Mouse (Mus musculus): Measurements from ENCODE around the gene Arhgap15. TPM values are rescaled to one million over a fixed set of nuclear protein-coding genes. Genes with fewer than 3 reads are reported as not detected.

Arhgap15 gene
- polyA plus RNA-seq, 1 experiment from 2014 or later = 1.4 TPM

DNA sequence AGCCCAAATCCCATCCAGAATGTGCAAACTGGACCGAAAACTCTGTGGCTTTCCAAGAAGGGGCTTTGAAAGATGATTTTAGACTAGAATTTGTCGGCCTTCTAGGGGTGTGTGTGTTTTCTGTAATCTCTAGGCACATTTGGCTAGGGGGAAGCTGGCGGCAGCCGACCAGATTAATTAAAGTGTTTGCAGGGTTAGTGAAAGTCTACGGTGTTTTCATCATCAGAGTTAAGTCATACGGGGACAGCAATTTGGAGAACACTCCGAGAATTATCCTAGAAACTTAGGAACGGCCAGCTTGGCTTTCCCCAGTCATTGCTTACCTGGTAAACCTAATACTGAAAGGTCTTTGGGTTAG lies 356.6 kb downstream of the Arhgap15 start:
- Histone ChIP-seq H3K27me3 (no peaks in the 10 kb centered on the region), H3K36me3 (no peaks in the 10 kb centered on the region), H3K27ac (no peak overlapping the region), H3K9ac (no peak overlapping the region), H3K4me1 (peaks cover 10% of the 10 kb centered on the region), H3K9me3 (replicated peaks) (no peaks in the 10 kb centered on the region), H3K4me2 (replicated peaks) (no peak overlapping the region), H3K4me3 (no peak overlapping the region)
- ATAC-seq (ENCODE audit: low FRiP score) = no peak
- 77% methylated on average over 8 of the region's 8 CpGs for WGBS

DNA sequence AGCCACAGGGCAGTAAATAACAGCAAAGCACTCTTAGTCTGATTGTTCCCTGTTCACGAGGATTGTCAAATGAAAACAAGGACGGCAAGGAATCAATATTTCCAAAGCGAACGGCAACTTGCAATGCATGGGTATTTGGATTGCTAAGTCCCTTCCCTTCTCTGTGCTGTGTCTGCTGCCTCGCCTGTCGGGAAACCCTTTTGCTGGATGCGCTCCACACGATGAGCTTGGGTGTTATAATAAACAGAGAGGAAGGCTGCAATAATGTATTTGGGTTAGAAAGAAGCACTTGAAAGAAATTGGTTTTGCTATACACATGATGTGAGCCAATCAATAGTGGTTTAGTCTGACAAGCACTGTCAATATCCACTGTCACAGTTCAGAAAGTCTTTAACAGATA lies 357.7 kb downstream of the Arhgap15 start:
- Histone ChIP-seq H3K27me3 (no peaks in the 10 kb centered on the region), H3K4me1 (peaks cover 10% of the 10 kb centered on the region), H3K9ac (no peak overlapping the region), H3K9me3 (replicated peaks) (no peaks in the 10 kb centered on the region), H3K27ac (no peak overlapping the region), H3K36me3 (no peaks in the 10 kb centered on the region), H3K4me3 (no peak overlapping the region), H3K4me2 (replicated peaks) (no peak overlapping the region)
- 92% methylated on average over 8 of the region's 8 CpGs for WGBS
- ATAC-seq (ENCODE audit: low FRiP score) = no peak

DNA sequence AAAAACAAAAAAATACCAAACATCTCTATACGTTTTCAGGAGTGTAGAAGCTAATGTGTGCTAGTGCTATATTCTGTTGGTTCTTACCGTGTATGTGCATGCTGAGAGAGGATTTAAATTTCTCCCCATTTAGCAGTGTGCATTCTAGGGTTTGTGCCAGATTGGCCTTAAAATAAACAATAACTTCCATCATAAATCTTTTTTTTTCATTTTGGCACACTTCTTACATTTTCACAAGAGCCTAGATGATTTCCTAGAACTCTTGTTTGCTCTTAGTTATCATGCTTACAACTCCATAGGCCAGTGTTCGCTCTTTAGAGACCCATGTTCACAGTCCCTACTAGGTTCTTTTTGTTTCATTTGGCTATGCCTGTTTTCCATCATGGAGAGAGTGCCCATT lies 362.7 kb downstream of the Arhgap15 start:
- H3K9ac ChIP-seq = no peak overlapping the region
- 88% methylated on average over 3 of the region's 3 CpGs for WGBS
- no peaks in the 10 kb centered on the region for H3K36me3 ChIP-seq
- H3K27ac ChIP-seq = no peak overlapping the region
- no peak for ATAC-seq (ENCODE audit: low FRiP score)
- no peak overlapping the region for H3K4me3 ChIP-seq
- H3K4me1 ChIP-seq = no peaks in the 10 kb centered on the region
- no peaks in the 10 kb centered on the region for H3K9me3 ChIP-seq (replicated peaks)
- H3K4me2 ChIP-seq (replicated peaks) = no peak overlapping the region
- no peaks in the 10 kb centered on the region for H3K27me3 ChIP-seq

DNA sequence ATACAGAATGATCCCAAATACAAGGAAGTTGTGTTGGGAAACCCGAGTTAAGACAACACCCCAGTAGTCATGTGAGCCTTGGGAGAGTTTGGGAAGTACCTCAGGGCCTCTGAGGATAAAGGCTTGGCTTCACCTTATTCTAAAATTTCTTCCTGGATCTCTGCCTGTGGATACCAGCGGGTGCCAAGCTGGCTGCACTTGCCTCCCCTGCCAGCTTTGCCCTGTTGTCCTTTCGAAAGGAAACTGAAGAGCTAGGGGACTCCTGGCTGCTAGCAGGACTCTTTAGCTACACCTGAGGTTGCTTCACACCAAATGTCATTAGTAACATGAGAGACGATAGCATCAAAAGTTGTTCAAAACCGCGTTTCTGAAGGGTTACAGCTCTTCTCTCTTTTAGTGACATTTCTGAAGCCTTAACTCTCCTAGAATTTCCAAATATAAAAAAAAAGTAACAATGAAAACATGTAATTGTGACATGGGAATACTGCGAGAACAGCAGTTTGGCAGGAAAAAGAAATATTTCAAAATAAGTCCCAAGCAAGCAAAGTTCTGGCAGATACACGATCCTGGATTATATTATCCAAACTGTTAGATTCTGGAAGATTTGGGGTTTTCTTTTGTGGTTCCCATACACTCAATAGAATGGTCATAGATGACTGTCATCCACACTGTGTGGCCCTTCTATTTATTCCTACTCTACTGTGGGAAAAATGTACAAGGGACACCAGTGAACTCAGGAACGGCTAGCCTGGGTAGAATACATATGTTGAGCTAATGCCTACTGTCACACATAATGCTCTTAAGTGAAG lies 364.6 kb downstream of the Arhgap15 start:
- Histone ChIP-seq H3K9ac (no peak overlapping the region), H3K4me2 (replicated peaks) (no peak overlapping the region), H3K4me3 (no peak overlapping the region), H3K36me3 (no peaks in the 10 kb centered on the region), H3K27me3 (no peaks in the 10 kb centered on the region), H3K9me3 (replicated peaks) (no peaks in the 10 kb centered on the region), H3K27ac (no peak overlapping the region), H3K4me1 (no peaks in the 10 kb centered on the region)
- ATAC-seq (ENCODE audit: low FRiP score) = no peak
- WGBS = 85% methylated on average over 9 of the region's 9 CpGs

DNA sequence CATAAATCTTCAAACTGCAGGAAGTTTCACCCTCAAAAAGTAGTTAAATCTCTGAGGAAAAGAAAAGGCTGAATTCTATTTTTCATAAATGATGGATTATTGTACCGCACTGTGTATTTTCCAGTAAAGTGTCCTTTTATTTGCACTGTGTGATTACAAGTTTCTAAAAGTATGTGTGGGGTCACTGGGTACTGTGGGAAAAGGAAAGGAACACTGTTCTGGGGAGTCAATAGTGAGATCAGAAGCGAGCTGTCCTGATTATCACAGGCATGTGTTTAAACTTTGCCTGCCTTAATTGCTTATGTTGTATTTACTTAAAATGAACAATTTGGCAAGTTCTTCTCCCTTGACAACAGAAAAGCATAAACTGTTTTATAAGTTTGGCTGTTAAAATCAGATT lies 365.7 kb downstream of the Arhgap15 start:
- Histone ChIP-seq H3K9me3 (replicated peaks) (no peaks in the 10 kb centered on the region), H3K36me3 (no peaks in the 10 kb centered on the region), H3K4me3 (no peak overlapping the region), H3K27me3 (no peaks in the 10 kb centered on the region), H3K9ac (no peak overlapping the region), H3K27ac (no peak overlapping the region), H3K4me2 (replicated peaks) (no peak overlapping the region), H3K4me1 (no peaks in the 10 kb centered on the region)
- ATAC-seq (ENCODE audit: low FRiP score) = no peak
- 83% methylated on average over 2 of the region's 2 CpGs for WGBS

DNA sequence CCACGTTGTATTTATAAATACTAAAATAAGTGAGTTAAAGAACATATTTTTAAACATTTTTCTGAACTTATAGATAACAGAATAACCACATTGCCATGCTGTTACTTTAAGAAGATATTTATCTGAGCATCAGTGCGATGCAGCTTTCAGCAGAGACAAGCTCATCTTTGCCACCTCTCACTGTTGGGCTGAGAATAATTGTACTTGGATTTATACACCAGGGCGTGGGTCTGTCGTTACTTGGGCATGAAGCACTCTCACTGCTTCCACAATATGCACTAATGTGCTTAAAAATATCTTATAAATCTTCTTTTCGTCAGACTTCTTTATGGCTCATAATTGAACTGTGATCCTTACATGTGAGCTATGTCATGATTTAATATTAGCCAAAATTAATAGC lies 372.5 kb downstream of the Arhgap15 start:
- Histone ChIP-seq H3K27ac (no peak overlapping the region), H3K9me3 (replicated peaks) (no peaks in the 10 kb centered on the region), H3K4me3 (no peak overlapping the region), H3K9ac (no peak overlapping the region), H3K4me1 (no peaks in the 10 kb centered on the region), H3K27me3 (no peaks in the 10 kb centered on the region), H3K4me2 (replicated peaks) (no peak overlapping the region), H3K36me3 (no peaks in the 10 kb centered on the region)
- WGBS = 84% methylated on average over 5 of the region's 5 CpGs
- no peak for ATAC-seq (ENCODE audit: low FRiP score)

DNA sequence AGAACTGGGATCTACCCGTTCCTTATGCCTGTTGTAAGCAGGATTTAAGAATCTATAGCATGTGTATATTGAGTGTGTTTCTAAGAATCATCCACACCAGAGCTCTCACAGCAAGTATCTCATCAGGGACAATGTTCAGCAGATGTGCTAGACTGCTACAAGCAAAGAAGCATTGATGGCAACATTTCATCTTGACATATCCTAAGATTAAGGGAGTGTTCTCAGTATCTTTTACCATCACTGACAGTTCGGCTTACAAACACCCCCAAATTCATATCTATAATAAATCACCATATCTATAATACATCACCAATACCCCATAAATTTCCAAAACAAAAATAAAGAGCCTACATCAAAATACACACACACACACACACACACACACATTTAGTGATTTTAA lies 374.6 kb downstream of the Arhgap15 start:
- Histone ChIP-seq H3K9ac (no peak overlapping the region), H3K4me2 (replicated peaks) (no peak overlapping the region), H3K27ac (no peak overlapping the region), H3K4me1 (no peaks in the 10 kb centered on the region), H3K27me3 (no peaks in the 10 kb centered on the region), H3K4me3 (no peak overlapping the region), H3K9me3 (replicated peaks) (no peaks in the 10 kb centered on the region), H3K36me3 (no peaks in the 10 kb centered on the region)
- ATAC-seq (ENCODE audit: low FRiP score) = no peak
- 88% methylated on average over 2 of the region's 2 CpGs for WGBS

DNA sequence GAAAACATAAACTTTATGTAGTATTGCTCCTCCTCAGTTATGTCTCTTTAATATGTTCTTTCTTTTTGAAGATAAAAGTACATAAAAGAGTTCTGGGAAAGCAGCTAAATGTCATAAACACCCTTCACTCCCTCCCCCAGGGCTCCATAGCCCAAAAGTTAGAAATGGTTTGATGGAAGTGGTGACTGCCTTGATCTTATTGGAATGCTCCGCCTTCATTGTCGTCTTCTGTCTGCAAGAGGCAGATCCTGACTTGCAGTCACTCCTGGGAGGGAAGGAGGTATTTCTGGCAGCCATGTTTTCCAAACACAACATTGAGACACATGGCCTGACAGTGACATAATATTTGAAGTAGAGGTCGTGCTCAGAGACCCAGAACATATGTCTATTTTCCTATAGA lies 375.5 kb downstream of the Arhgap15 start:
- Histone ChIP-seq H3K36me3 (no peaks in the 10 kb centered on the region), H3K27me3 (no peaks in the 10 kb centered on the region), H3K4me2 (replicated peaks) (no peak overlapping the region), H3K4me3 (no peak overlapping the region), H3K9ac (no peak overlapping the region), H3K27ac (no peak overlapping the region), H3K9me3 (replicated peaks) (no peaks in the 10 kb centered on the region), H3K4me1 (no peaks in the 10 kb centered on the region)
- no peak for ATAC-seq (ENCODE audit: low FRiP score)
- WGBS = 66% methylated on average over 3 of the region's 3 CpGs

DNA sequence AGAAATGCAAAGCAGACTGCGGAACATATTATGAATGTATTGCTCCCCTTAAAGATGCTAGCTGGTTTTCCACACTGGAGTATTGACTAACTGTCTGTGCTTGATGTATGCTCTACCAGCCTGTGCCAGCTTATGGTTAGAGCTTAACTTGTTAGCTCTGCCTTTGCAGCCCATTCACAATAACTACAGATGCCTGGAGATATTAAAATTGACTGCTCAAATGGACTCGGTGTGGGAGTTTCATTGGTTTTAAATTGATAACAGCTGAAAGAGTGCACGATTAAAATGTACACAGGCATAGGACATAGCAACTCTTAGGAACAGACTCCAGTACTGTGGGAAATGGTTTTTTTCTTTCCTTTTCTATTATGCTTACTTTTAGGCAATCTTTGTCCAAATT lies 376.1 kb downstream of the Arhgap15 start:
- H3K27me3 ChIP-seq = no peaks in the 10 kb centered on the region
- no peak for ATAC-seq (ENCODE audit: low FRiP score)
- H3K9ac ChIP-seq = no peak overlapping the region
- WGBS = 71% methylated on average over 3 of the region's 3 CpGs
- H3K4me3 ChIP-seq = no peak overlapping the region
- no peaks in the 10 kb centered on the region for H3K4me1 ChIP-seq
- no peaks in the 10 kb centered on the region for H3K9me3 ChIP-seq (replicated peaks)
- no peaks in the 10 kb centered on the region for H3K36me3 ChIP-seq
- H3K4me2 ChIP-seq (replicated peaks) = no peak overlapping the region
- H3K27ac ChIP-seq = no peak overlapping the region

DNA sequence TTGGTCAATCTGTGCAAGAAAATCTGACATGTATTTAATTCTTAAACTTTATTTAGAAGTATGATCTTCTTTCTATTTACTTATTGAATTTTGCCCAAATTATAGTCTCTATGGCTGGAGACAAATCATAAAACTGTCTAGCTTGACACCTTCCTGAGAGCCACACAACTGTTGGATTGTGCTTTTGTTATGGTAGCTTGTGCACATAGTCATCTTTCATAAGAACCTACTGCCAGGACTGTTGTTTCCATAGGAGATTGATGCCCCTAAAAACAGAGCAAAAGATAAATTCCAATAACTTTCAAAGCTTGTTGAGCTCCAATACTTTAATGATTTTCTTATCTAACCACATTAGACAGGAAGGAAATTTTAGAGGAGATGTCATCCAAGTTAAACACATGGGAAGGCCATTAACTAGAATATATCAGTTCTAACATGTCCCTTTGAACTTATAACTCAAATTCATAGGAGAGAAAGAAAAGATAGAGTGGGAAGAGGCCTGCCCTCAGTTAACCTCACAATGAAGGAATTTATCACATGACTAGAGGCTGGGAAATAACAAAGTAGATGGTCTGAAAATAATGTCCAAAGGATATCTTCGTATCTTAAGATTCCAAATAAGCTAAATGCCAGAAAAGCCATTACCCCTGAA lies 377.5 kb downstream of the Arhgap15 start:
- ATAC-seq (ENCODE audit: low FRiP score) = no peak

DNA sequence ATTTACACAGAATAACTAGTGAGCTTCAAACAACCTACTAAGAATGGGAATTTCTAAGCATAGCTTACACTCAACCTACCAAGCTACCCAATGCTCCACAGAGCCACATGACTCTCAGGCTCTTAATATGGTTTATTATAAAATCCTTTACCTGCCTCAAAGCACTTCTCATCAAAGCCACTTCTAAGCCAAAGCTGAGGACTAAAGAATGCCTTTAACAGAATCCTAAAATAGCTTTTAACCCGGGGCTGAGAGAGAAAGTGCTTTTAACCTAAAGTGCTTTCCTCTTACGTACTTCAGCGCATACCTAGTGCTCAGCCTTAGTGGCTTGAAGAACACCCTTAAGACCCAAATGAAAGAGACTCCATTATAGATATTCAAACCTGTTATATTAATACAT lies 380.9 kb downstream of the Arhgap15 start:
- Histone ChIP-seq H3K27me3 (no peaks in the 10 kb centered on the region), H3K9me3 (replicated peaks) (no peaks in the 10 kb centered on the region), H3K9ac (no peak overlapping the region), H3K4me3 (no peak overlapping the region), H3K36me3 (no peaks in the 10 kb centered on the region), H3K4me2 (replicated peaks) (no peak overlapping the region), H3K27ac (no peak overlapping the region), H3K4me1 (no peaks in the 10 kb centered on the region)
- no peak for ATAC-seq (ENCODE audit: low FRiP score)
- 87% methylated on average over 3 of the region's 3 CpGs for WGBS

More for the DNA sequence above, 377.5 kb downstream of the Arhgap15 start:
- Histone ChIP-seq H3K36me3 (no peaks in the 10 kb centered on the region), H3K4me3 (no peak overlapping the region), H3K9ac (no peak overlapping the region), H3K9me3 (replicated peaks) (no peaks in the 10 kb centered on the region), H3K4me1 (no peaks in the 10 kb centered on the region), H3K4me2 (replicated peaks) (no peak overlapping the region), H3K27ac (no peak overlapping the region), H3K27me3 (no peaks in the 10 kb centered on the region)
- 88% methylated on average over 1 of the region's 1 CpGs for WGBS

DNA sequence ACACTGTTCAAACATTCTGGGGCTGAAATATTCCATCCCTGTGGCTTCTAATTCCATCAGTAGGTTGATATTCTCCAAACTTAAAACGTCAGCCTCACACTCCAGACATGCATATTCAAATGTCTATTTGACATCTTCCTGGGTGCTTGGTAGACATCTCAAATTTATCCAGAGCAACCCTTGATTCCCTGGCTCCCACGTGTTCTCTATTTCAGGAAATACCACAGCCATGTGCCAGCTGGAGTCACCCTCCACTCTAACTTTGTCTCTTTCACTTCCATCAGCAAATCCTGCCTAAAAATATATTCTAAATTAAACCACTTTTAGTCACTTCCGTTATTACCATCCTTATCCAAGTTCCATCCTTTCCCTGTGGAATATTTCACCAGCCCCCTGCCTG lies 382.6 kb downstream of the Arhgap15 start:
- Histone ChIP-seq H3K9me3 (replicated peaks) (no peaks in the 10 kb centered on the region), H3K4me2 (replicated peaks) (no peak overlapping the region), H3K27ac (no peak overlapping the region), H3K9ac (no peak overlapping the region), H3K36me3 (no peaks in the 10 kb centered on the region), H3K4me1 (no peaks in the 10 kb centered on the region), H3K4me3 (no peak overlapping the region), H3K27me3 (no peaks in the 10 kb centered on the region)
- WGBS = 81% methylated on average over 3 of the region's 3 CpGs
- no peak for ATAC-seq (ENCODE audit: low FRiP score)

DNA sequence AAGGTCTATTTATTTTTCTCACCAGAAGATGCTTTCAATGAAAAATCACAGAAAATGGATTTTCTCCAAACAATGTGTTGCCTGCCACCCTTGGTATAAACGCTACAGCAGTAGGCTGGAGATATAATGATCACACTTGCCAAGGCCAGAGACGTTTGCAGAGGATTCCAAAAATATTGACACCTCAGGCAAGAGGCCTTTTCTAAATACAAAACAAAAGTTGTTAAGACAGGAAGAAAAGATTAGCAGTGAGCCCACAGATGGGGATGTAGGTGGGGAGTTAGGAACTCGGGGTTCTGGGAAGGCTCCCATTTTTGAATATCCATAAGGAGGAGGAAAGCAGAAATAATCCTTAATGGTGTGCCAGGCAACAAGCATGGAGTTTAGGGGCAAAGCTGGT lies 386.2 kb downstream of the Arhgap15 start:
- Histone ChIP-seq H3K4me2 (replicated peaks) (no peak overlapping the region), H3K36me3 (no peaks in the 10 kb centered on the region), H3K4me3 (no peak overlapping the region), H3K9me3 (replicated peaks) (no peaks in the 10 kb centered on the region), H3K4me1 (no peaks in the 10 kb centered on the region), H3K9ac (no peak overlapping the region), H3K27me3 (no peaks in the 10 kb centered on the region), H3K27ac (no peak overlapping the region)
- no peak for ATAC-seq (ENCODE audit: low FRiP score)
- 82% methylated on average over 3 of the region's 3 CpGs for WGBS
